Mouse (Mus musculus) thymus, adult 2 months (tissue): ENCODE data around the gene Cdk1.

Source experiments
- CTCF ChIP-seq: fragments of 200-500 bp; IDR thresholded peaks from 2 replicates; pipeline ENCODE4 v1.5.1; 2012; ENCODE audit warnings: mild to moderate bottlenecking, control low read depth, low read length, moderate library complexity, borderline replicate concordance; ENCODE audit not compliant: control insufficient read depth, poor library complexity, insufficient read depth; ENCODE audit errors: extremely low read depth
- POLR2A ChIP-seq: fragments of 200-500 bp; IDR thresholded peaks from 2 replicates; pipeline ENCODE4 v1.6.1; 2012; ENCODE audit warnings: mild to moderate bottlenecking, low read length, control low read depth, moderate library complexity; ENCODE audit not compliant: control insufficient read depth, poor library complexity, insufficient read depth; ENCODE audit errors: extremely low read depth

- TF ChIP-seq CTCF (no peak), POLR2A (no peak)
These were observed 19.5 kb downstream of the Cdk1 start for GRCm38 (mm10) chr10:69333212-69333611.
